8 mouse cellular contexts compared by ENCODE assay signal in the genomic region with DNA sequence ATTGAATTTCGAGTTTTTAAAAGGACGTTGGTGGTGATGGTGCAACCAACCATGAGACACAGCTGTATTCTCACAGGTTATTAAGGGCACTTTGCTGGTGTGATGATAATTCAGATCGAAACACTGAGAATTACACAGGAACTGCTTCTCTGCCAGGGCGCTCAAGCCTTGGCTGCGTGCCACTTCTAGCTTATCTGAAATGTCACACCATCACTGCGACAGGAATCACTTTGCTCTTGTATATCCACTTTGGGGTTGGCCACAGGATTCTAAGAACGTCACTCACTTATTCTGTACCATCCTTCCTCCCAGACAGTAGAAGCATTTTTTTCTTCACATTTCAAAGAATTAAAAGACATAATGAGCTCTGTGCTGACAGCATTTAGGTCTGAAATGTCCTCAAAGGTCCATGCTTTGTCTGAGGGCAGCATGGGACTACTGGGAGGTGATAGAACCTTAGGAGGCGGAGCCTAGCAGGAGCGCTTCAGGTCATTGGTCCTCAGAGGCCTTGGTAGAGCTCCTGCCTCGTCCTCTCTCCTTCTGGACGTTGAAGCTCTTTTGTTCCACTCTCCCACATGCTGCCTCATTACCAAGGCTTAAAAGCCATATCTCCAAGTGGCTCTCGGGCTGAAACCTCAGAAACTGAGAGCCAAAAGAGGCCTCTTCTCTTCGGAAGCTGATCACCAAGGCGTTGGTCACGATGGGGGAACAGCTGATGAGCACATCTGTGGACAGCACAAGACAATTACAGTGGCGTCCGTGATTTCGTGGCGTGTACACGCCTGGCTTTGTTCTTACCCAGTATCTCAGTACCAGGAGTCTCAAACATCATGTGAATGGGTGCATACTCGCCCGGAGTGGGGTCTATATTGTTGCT.
DNase-seq lines count a peak whose midpoint lies in the region; ATAC-seq and TF ChIP-seq lines count a peak whose summit lies in the region.

No protein-coding gene starts in this region.

- H3K36me3 ChIP-seq in hindbrain, embryonic 16.5 days (ENCODE audit: control insufficient read depth, insufficient read depth, low read length): no peaks in the 10 kb centered on the region

- WGBS in cerebellum, adult 2 months: 47% methylated on average over 22 of the region's 22 CpGs
- WGBS in hindbrain, embryonic 16.5 days: 57% methylated on average over 22 of the region's 22 CpGs

- no peak for TF ChIP-seq POLR2A in cerebellum, adult 2 months (IDR thresholded peaks at IDR 0.05; ENCODE audit: borderline replicate concordance, insufficient read depth, low read length)

- no peaks in the 10 kb centered on the region for H3K4me1 ChIP-seq in cerebellum, adult 2 months (ENCODE audit: control insufficient read depth, insufficient read depth, low read length)
- H3K4me1 ChIP-seq in hindbrain, embryonic 16.5 days (ENCODE audit: control insufficient read depth, insufficient read depth, low read depth, low read length): peaks cover 18% of the 10 kb centered on the region

- 0 out of 2 replicates have a peak, but pooled peaks have one; percentile 32 for ATAC-seq in hindbrain, embryonic 16.5 days

- DNase-seq in cerebellum, postnatal 14 days: peak; percentile 63 to 74
- DNase-seq in cerebellum, adult 2 months: no peak
- DNase-seq in ovary, postnatal 36 days (ENCODE audit: low spot score): peak; percentile 11
- DNase-seq in ovary, postnatal 14 days (ENCODE audit: low spot score): no peak
- peak; percentile 27 for DNase-seq in retina, postnatal 7 days (ENCODE audit: low read depth, low spot score)
- no peak for DNase-seq in gastrocnemius, adult 2 months
- no peak for DNase-seq in left cerebral cortex, postnatal 36 days (ENCODE audit: low spot score in 2 of 2)

- no peak overlapping the region for H3K27ac ChIP-seq in cerebellum, adult 2 months (ENCODE audit: insufficient read depth, low read length)
- H3K27ac ChIP-seq in hindbrain, embryonic 16.5 days (ENCODE audit: low read depth, low read length): 0 out of 2 replicates have a peak overlapping the region, but pooled peaks have one; percentile 12
- no peak overlapping the region for H3K27ac ChIP-seq in gastrocnemius, adult 2 months

- H3K9ac ChIP-seq in hindbrain, embryonic 16.5 days (ENCODE audit: low read depth, low read length): no peak overlapping the region

- H3K4me3 ChIP-seq in cerebellum, adult 2 months (replicated peaks; ENCODE audit: insufficient read depth, low read depth, low read length): no peak overlapping the region
- H3K4me3 ChIP-seq in hindbrain, embryonic 16.5 days (ENCODE audit: low read length): no peak overlapping the region
- no peak overlapping the region for H3K4me3 ChIP-seq in gastrocnemius, adult 2 months

- H3K9me3 ChIP-seq in hindbrain, embryonic 16.5 days (ENCODE audit: control insufficient read depth, low read length): peaks cover 3% of the 10 kb centered on the region; the same call in 1 of the 2 replicates

- peaks cover 4% of the 10 kb centered on the region; the same call in 1 of the 2 replicates for H3K27me3 ChIP-seq in cerebellum, adult 2 months (ENCODE audit: control insufficient read depth, insufficient read depth, low read length)
- no peaks in the 10 kb centered on the region for H3K27me3 ChIP-seq in hindbrain, embryonic 16.5 days (replicated peaks; ENCODE audit: control insufficient read depth, insufficient read depth, low read length)

- no peak for TF ChIP-seq CTCF in cerebellum, adult 2 months (IDR thresholded peaks at IDR 0.05; ENCODE audit: borderline replicate concordance, insufficient read depth, low read depth, low read length)
- TF ChIP-seq CTCF in gastrocnemius, adult 2 months (IDR thresholded peaks at IDR 0.05): no peak

- no peak overlapping the region for H3K4me2 ChIP-seq in hindbrain, embryonic 16.5 days (ENCODE audit: low read length)

- intact Hi-C loops in gastrocnemius, adult 2 months (cut with DNase I): no loop called here
- intact Hi-C loops in left cerebral cortex, postnatal 36 days (cut with DNase I): no loop called here

Comparison
In these comparisons a context has a peak if more than half of its experiments do, and no peak if none do; other contexts are left out.
1. DNase-seq: peak in cerebellum, postnatal 14 days (2 of 2), ovary, postnatal 36 days (single experiment) and retina, postnatal 7 days (single experiment); none in cerebellum, adult 2 months (0 of 2), ovary, postnatal 14 days (single experiment), gastrocnemius, adult 2 months (single experiment) and left cerebral cortex, postnatal 36 days (0 of 2).